Mouse (Mus musculus): ENCODE data around the gene Teddm1b. TPM values are rescaled to one million over a fixed set of nuclear protein-coding genes. Genes with fewer than 3 reads are reported as not detected.

Teddm1b gene
- polyA plus RNA-seq, 1 experiment = not detected

DNA sequence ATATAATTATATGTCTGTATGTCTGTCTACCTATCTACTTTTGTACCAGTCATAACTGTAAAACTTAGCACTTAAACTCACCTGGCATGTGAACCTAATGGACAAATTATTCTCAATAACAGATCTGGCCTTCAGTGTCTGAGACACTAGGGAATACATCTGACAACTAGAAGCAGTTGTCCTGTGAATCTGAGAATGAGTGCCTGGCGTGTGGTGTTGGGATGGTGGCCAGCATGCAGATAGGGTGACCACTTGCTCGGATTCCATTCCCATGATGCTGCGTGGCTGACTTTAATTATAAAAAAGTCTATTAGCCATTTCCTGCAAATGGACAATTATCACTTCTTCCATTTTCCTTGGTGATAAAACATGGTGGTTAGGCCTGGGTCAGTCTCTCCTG, 31.7 kb downstream of the Teddm1b start:
- Histone ChIP-seq H3K9me3 (replicated peaks; ENCODE audit: control insufficient read depth, insufficient read depth, low read length, poor library complexity, severe bottlenecking) (peaks cover 2% of the 10 kb centered on the region), H3K4me1 (ENCODE audit: control insufficient read depth, insufficient read depth, low read length) (peaks cover 2% of the 10 kb centered on the region), H3K36me3 (ENCODE audit: control insufficient read depth, insufficient read depth, low read length, poor library complexity, severe bottlenecking) (peaks cover 71% of the 10 kb centered on the region), H3K9ac (ENCODE audit: low read depth, poor library complexity, severe bottlenecking) (no peak overlapping the region), H3K4me3 (ENCODE audit: low read depth, low read length) (no peak overlapping the region), H3K27me3 (ENCODE audit: control insufficient read depth, insufficient read depth, low read length, poor library complexity, severe bottlenecking) (no peaks in the 10 kb centered on the region), H3K27ac (ENCODE audit: insufficient read depth, low read length) (no peak overlapping the region)
- TF ChIP-seq EP300 (IDR thresholded peaks at IDR 0.05; ENCODE audit: insufficient read depth, low read depth, low read length) (no peak), POLR2A (IDR thresholded peaks at IDR 0.05; ENCODE audit: insufficient read depth, low read length) (no peak), CTCF (IDR thresholded peaks at IDR 0.05; ENCODE audit: low read depth, low read length) (no peak)

GRCm38 (mm10) chr1:153908208-153908607, 34.1 kb downstream of the Teddm1b start:
- no peak for TF ChIP-seq POLR2A (IDR thresholded peaks at IDR 0.05; ENCODE audit: insufficient read depth, low read length)
- TF ChIP-seq CTCF (IDR thresholded peaks at IDR 0.05; ENCODE audit: low read depth, low read length) = no peak
- no peak for TF ChIP-seq EP300 (IDR thresholded peaks at IDR 0.05; ENCODE audit: insufficient read depth, low read depth, low read length)
- H3K4me1 ChIP-seq (ENCODE audit: control insufficient read depth, insufficient read depth, low read length) = no peaks in the 10 kb centered on the region
- no peak overlapping the region for H3K27ac ChIP-seq (ENCODE audit: insufficient read depth, low read length)
- no peak overlapping the region for H3K9ac ChIP-seq (ENCODE audit: low read depth, poor library complexity, severe bottlenecking)
- H3K27me3 ChIP-seq (ENCODE audit: control insufficient read depth, insufficient read depth, low read length, poor library complexity, severe bottlenecking) = no peaks in the 10 kb centered on the region
- peaks cover 71% of the 10 kb centered on the region for H3K36me3 ChIP-seq (ENCODE audit: control insufficient read depth, insufficient read depth, low read length, poor library complexity, severe bottlenecking)
- H3K4me3 ChIP-seq (ENCODE audit: low read depth, low read length) = no peak overlapping the region
- peaks cover 2% of the 10 kb centered on the region for H3K9me3 ChIP-seq (replicated peaks; ENCODE audit: control insufficient read depth, insufficient read depth, low read length, poor library complexity, severe bottlenecking)

- Histone ChIP-seq H3K9ac (ENCODE audit: low read depth, poor library complexity, severe bottlenecking) (no peak overlapping the region), H3K9me3 (replicated peaks; ENCODE audit: control insufficient read depth, insufficient read depth, low read length, poor library complexity, severe bottlenecking) (peaks cover 2% of the 10 kb centered on the region), H3K36me3 (ENCODE audit: control insufficient read depth, insufficient read depth, low read length, poor library complexity, severe bottlenecking) (peaks cover 65% of the 10 kb centered on the region), H3K4me3 (ENCODE audit: low read depth, low read length) (no peak overlapping the region), H3K27ac (ENCODE audit: insufficient read depth, low read length) (no peak overlapping the region), H3K27me3 (ENCODE audit: control insufficient read depth, insufficient read depth, low read length, poor library complexity, severe bottlenecking) (no peaks in the 10 kb centered on the region), H3K4me1 (ENCODE audit: control insufficient read depth, insufficient read depth, low read length) (no peaks in the 10 kb centered on the region)
- TF ChIP-seq POLR2A (IDR thresholded peaks at IDR 0.05; ENCODE audit: insufficient read depth, low read length) (no peak), CTCF (IDR thresholded peaks at IDR 0.05; ENCODE audit: low read depth, low read length) (no peak), EP300 (IDR thresholded peaks at IDR 0.05; ENCODE audit: insufficient read depth, low read depth, low read length) (no peak)
These were observed 34.6 kb downstream of the Teddm1b start for GRCm38 (mm10) chr1:153908741-153909140.

DNA sequence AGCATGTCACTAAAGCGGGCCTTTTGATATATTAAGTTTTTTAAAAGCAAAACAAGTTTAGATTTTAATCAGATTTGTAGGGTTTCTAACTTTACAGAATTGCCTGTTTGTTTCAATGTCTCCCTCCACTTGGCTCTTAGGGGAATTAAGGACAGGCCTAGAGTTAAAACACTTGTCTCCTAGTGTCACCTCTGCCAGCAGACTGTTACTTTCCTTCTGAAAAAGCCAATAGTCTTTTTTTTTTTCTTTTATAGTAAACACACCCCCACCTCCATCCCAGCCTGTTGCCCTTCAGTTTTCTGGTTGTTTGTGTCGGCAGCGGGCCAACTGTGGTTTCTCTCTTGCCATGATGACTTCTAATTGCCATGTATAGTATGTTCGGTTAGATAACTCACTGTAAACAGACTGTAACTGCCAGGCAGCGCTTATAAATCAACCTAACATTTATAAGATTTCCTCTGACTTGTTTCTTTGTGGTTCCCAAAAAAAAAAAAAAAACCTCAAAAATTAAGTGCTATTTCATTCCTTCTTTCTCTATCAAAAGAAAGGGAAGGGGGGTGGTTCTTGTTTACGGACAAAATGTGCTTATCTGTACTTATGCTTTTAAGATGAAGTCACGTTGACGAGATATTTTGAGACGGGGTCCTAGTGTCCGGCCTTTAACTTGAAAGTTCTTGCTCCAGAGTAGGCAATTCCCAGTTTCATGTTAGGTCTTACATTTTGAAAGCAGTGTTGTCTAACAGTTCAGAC, 35.2 kb downstream of the Teddm1b start:
- TF ChIP-seq POLR2A (IDR thresholded peaks at IDR 0.05; ENCODE audit: insufficient read depth, low read length) (no peak), EP300 (IDR thresholded peaks at IDR 0.05; ENCODE audit: insufficient read depth, low read depth, low read length) (no peak), CTCF (IDR thresholded peaks at IDR 0.05; ENCODE audit: low read depth, low read length) (no peak)
- peaks cover 2% of the 10 kb centered on the region for H3K9me3 ChIP-seq (replicated peaks; ENCODE audit: control insufficient read depth, insufficient read depth, low read length, poor library complexity, severe bottlenecking)
- H3K4me1 ChIP-seq (ENCODE audit: control insufficient read depth, insufficient read depth, low read length) = no peaks in the 10 kb centered on the region
- H3K27me3 ChIP-seq (ENCODE audit: control insufficient read depth, insufficient read depth, low read length, poor library complexity, severe bottlenecking) = no peaks in the 10 kb centered on the region
- H3K36me3 ChIP-seq (ENCODE audit: control insufficient read depth, insufficient read depth, low read length, poor library complexity, severe bottlenecking) = peaks cover 59% of the 10 kb centered on the region
- H3K9ac ChIP-seq (ENCODE audit: low read depth, poor library complexity, severe bottlenecking) = no peak overlapping the region
- no peak overlapping the region for H3K4me3 ChIP-seq (ENCODE audit: low read depth, low read length)
- H3K27ac ChIP-seq (ENCODE audit: insufficient read depth, low read length) = no peak overlapping the region

DNA sequence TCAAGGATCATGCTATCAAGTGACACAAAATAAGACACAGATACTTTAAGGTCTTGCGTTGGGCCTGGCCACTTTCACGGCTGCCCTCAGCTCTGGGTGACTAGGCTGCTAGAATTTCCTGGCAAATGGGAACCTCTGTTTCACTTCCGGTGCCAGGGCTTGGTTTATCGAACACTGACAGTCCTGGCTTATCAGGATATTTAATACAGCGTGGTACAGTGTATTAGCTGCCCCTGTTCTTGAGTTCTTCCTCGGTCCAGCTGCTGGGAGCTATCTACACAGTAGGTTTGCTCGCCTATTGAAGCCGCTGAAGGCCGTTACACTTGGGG, 35.8 kb downstream of the Teddm1b start:
- peaks cover 2% of the 10 kb centered on the region for H3K9me3 ChIP-seq (replicated peaks; ENCODE audit: control insufficient read depth, insufficient read depth, low read length, poor library complexity, severe bottlenecking)
- H3K4me3 ChIP-seq (ENCODE audit: low read depth, low read length) = no peak overlapping the region
- TF ChIP-seq CTCF (IDR thresholded peaks at IDR 0.05; ENCODE audit: low read depth, low read length) (no peak), EP300 (IDR thresholded peaks at IDR 0.05; ENCODE audit: insufficient read depth, low read depth, low read length) (no peak), POLR2A (IDR thresholded peaks at IDR 0.05; ENCODE audit: insufficient read depth, low read length) (no peak)
- H3K36me3 ChIP-seq (ENCODE audit: control insufficient read depth, insufficient read depth, low read length, poor library complexity, severe bottlenecking) = peaks cover 54% of the 10 kb centered on the region
- no peak overlapping the region for H3K9ac ChIP-seq (ENCODE audit: low read depth, poor library complexity, severe bottlenecking)
- no peak overlapping the region for H3K27ac ChIP-seq (ENCODE audit: insufficient read depth, low read length)
- no peaks in the 10 kb centered on the region for H3K27me3 ChIP-seq (ENCODE audit: control insufficient read depth, insufficient read depth, low read length, poor library complexity, severe bottlenecking)
- no peaks in the 10 kb centered on the region for H3K4me1 ChIP-seq (ENCODE audit: control insufficient read depth, insufficient read depth, low read length)

DNA sequence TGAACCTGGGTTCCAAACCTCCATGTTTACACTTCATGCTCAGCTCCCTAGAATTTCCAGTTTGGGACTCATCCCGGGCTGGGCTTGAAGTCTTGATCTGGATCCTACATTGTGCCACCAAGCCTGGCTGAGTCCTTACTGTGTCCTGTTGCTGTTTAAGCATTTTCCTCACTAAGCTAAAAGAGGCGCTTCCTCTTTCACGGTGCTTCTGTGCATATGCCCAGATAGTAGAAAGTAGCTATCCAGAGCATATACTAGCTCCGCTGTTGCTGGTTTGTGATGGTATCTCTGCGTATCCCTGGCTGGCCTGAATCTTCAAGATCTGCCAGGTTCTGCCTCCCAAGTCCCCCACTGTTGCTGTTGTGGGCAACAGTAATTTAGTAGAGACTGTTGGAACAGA, 36.3 kb downstream of the Teddm1b start:
- TF ChIP-seq EP300 (IDR thresholded peaks at IDR 0.05; ENCODE audit: insufficient read depth, low read depth, low read length) = no peak
- TF ChIP-seq POLR2A (IDR thresholded peaks at IDR 0.05; ENCODE audit: insufficient read depth, low read length) = no peak
- TF ChIP-seq CTCF (IDR thresholded peaks at IDR 0.05; ENCODE audit: low read depth, low read length) = no peak

More for the DNA sequence above, 36.3 kb downstream of the Teddm1b start:
- Histone ChIP-seq H3K4me3 (ENCODE audit: low read depth, low read length) (no peak overlapping the region), H3K36me3 (ENCODE audit: control insufficient read depth, insufficient read depth, low read length, poor library complexity, severe bottlenecking) (peaks cover 49% of the 10 kb centered on the region), H3K9ac (ENCODE audit: low read depth, poor library complexity, severe bottlenecking) (no peak overlapping the region), H3K27ac (ENCODE audit: insufficient read depth, low read length) (no peak overlapping the region), H3K9me3 (replicated peaks; ENCODE audit: control insufficient read depth, insufficient read depth, low read length, poor library complexity, severe bottlenecking) (peaks cover 2% of the 10 kb centered on the region), H3K4me1 (ENCODE audit: control insufficient read depth, insufficient read depth, low read length) (no peaks in the 10 kb centered on the region), H3K27me3 (ENCODE audit: control insufficient read depth, insufficient read depth, low read length, poor library complexity, severe bottlenecking) (no peaks in the 10 kb centered on the region)

Measured in ES-Bruce4 (cell line).